Mouse (Mus musculus): ENCODE measurements at regions not wholly inside any gene's neighbourhood (a gene's known extent, or its start where the extent isn't known, plus 50 kb on each side); places are given as distances from the start of the nearest gene placed in this dataset.

DNA sequence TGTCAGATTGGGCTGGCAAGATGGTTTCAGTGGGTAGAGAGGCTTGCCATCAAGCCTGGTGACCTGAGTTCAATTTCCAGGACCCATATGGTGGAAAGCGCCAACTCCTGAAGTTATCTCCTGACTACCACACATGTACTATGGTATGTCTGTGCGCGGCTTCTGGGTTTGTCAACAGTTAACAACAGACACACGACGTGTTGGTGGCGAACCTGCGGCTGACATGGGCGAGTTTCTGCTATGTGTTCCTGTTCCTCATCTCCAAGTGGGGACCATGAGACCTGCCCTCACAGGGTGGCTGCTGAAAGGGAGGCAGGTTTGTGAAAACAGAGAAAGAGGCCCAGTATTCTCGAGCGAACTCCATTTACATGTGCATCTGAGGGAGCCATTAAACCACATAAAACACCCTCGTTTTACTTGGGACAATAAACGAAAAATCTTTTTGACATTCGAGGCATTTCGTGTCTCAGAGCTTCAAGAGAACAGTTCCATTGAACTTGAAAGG, 210.0 kb upstream of the Kazn start:
- no peak overlapping the region for H3K4me3 ChIP-seq
- DNase-seq (ENCODE audit: extremely low spot score, low spot score) = no peak
- WGBS = 83% methylated on average over 14 of the region's 14 CpGs
- no peaks in the 10 kb centered on the region for H3K36me3 ChIP-seq (replicated peaks)
- no peaks in the 10 kb centered on the region for H3K9me3 ChIP-seq
- H3K27me3 ChIP-seq (ENCODE audit: poor library complexity, severe bottlenecking) = peaks cover 10% of the 10 kb centered on the region
- peak overlapping the region; percentile 72 for H3K27ac ChIP-seq
- H3K4me1 ChIP-seq = peaks cover 50% of the 10 kb centered on the region

GRCm38 (mm10) chr4:142447529-142447928, 208.3 kb upstream of the Kazn start:
- peaks cover 1% of the 10 kb centered on the region for H3K27me3 ChIP-seq (ENCODE audit: poor library complexity, severe bottlenecking)
- H3K9me3 ChIP-seq = no peaks in the 10 kb centered on the region
- H3K4me3 ChIP-seq = no peak overlapping the region
- WGBS = 77% methylated on average over 7 of the region's 7 CpGs
- H3K36me3 ChIP-seq (replicated peaks) = no peaks in the 10 kb centered on the region
- DNase-seq (ENCODE audit: extremely low spot score, low spot score) = no peak
- H3K4me1 ChIP-seq = peaks cover 38% of the 10 kb centered on the region
- H3K27ac ChIP-seq = no peak overlapping the region; the same call in 1 of the 2 replicates

DNA sequence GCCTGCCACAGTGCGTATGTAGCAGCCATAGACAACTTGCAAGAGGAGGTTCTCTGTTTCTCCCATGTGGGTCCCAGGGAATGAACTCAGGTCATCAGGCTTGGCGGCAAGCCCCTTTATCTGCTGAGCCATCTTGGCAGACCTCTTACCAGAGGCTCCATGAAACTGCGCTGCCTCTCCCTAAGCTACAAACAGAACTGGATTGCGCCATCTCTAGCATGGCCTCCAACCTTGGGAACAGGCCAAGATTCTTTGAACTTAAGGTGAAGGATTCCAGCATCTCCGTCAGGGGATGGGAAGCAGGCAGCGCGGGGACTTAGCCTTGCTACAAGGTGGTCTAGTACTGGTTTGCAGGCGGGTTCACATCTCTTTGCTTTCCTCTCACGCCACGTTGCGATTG, 201.8 kb upstream of the Kazn start:
- no peaks in the 10 kb centered on the region for H3K36me3 ChIP-seq (replicated peaks)
- no peak overlapping the region for H3K27ac ChIP-seq
- H3K4me3 ChIP-seq = no peak overlapping the region
- no peaks in the 10 kb centered on the region for H3K27me3 ChIP-seq (ENCODE audit: poor library complexity, severe bottlenecking)
- H3K4me1 ChIP-seq = peaks cover 34% of the 10 kb centered on the region
- H3K9me3 ChIP-seq = no peaks in the 10 kb centered on the region
- DNase-seq (ENCODE audit: extremely low spot score, low spot score) = no peak
- 94% methylated on average over 11 of the region's 11 CpGs for WGBS

DNA sequence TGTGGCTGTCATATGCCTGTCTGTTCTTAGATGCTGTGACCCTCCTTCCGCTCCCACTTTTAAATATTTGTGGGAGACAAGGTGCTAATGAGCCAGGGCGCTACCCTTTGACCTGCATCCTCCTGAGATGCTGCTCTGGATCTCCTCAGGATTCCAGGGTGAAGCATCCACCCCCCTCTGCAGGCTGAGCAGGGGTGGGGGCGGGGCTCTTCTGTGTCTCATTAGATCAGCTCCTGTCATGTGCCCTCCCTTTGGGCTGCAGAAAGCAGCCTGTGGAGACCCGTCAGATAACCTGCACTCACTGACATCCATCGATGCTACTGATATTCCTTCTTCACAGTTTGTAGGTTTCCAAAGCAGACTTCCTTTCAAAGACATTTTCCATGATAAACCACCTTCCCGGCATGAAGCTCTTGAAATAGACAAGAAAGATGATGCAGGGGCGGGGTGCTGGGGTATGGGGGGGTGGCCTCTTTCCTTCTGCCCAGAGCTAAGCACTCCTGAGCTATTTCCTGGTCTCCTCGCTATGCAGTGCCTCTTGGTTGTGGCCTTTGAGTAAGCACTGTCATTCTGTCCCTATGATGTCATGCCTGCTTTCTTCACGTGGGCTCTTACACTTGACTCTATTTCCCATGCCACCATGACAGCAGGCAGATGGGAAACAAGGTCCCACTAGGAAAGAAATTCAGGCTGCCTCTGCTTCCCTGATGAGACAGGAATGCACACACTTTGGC, 200.4 kb upstream of the Kazn start:
- WGBS = 54% methylated on average over 9 of the region's 9 CpGs
- H3K9me3 ChIP-seq = no peaks in the 10 kb centered on the region
- DNase-seq (ENCODE audit: extremely low spot score, low spot score) = no peak
- H3K4me1 ChIP-seq = peaks cover 34% of the 10 kb centered on the region
- H3K36me3 ChIP-seq (replicated peaks) = no peaks in the 10 kb centered on the region
- H3K27ac ChIP-seq = no peak overlapping the region
- H3K27me3 ChIP-seq (ENCODE audit: poor library complexity, severe bottlenecking) = peaks cover 14% of the 10 kb centered on the region; the same call in 1 of the 2 replicates
- H3K4me3 ChIP-seq = no peak overlapping the region

DNA sequence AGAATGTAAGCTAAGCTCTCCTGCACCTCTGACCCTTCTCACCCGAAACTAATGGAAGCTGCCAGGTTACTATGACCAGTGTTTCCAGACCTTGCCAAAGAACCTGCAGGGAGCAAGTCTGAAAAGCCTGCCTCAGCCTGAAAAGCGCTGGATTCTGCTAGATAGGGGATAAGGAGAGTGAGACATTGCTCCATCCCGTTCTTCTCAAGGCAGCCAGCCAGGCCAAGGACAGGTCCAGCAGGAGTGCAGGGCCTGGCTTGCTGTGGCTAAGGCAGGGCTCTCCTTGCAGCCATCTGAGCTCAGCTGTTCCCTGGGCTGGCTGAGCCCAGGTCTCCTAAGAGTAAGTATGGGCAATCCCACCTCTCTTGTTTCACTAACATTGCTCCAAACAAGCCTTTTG, 185.4 kb upstream of the Kazn start:
- H3K4me3 ChIP-seq = no peak overlapping the region
- 0 out of 2 replicates have a peak, but pooled peaks cover 4% of the 10 kb centered on the region for H3K36me3 ChIP-seq (replicated peaks)
- peaks cover 22% of the 10 kb centered on the region for H3K4me1 ChIP-seq
- peaks cover 16% of the 10 kb centered on the region for H3K27me3 ChIP-seq (ENCODE audit: poor library complexity, severe bottlenecking)
- 80% methylated on average over 3 of the region's 3 CpGs for WGBS
- no peaks in the 10 kb centered on the region for H3K9me3 ChIP-seq
- DNase-seq (ENCODE audit: extremely low spot score, low spot score) = no peak
- no peak overlapping the region for H3K27ac ChIP-seq

- Histone ChIP-seq H3K4me1 (peaks cover 12% of the 10 kb centered on the region), H3K27ac (no peak overlapping the region), H3K36me3 (replicated peaks) (no peaks in the 10 kb centered on the region), H3K4me3 (no peak overlapping the region), H3K9me3 (no peaks in the 10 kb centered on the region), H3K27me3 (ENCODE audit: poor library complexity, severe bottlenecking) (no peaks in the 10 kb centered on the region)
- 81% methylated on average over 7 of the region's 7 CpGs for WGBS
- no peak for DNase-seq (ENCODE audit: extremely low spot score, low spot score)
Observed at GRCm38 (mm10) chr4:142420427-142420826, 181.2 kb upstream of the Kazn start.

- H3K4me1 ChIP-seq = peaks cover 5% of the 10 kb centered on the region
- H3K27ac ChIP-seq = no peak overlapping the region
- H3K9me3 ChIP-seq = no peaks in the 10 kb centered on the region
- H3K36me3 ChIP-seq (replicated peaks) = no peaks in the 10 kb centered on the region
- DNase-seq (ENCODE audit: extremely low spot score, low spot score) = no peak
- no peaks in the 10 kb centered on the region for H3K27me3 ChIP-seq (ENCODE audit: poor library complexity, severe bottlenecking)
- WGBS = 64% methylated on average over 5 of the region's 5 CpGs
- no peak overlapping the region for H3K4me3 ChIP-seq
Observed at GRCm38 (mm10) chr4:142414874-142415273, 175.7 kb upstream of the Kazn start.

DNA sequence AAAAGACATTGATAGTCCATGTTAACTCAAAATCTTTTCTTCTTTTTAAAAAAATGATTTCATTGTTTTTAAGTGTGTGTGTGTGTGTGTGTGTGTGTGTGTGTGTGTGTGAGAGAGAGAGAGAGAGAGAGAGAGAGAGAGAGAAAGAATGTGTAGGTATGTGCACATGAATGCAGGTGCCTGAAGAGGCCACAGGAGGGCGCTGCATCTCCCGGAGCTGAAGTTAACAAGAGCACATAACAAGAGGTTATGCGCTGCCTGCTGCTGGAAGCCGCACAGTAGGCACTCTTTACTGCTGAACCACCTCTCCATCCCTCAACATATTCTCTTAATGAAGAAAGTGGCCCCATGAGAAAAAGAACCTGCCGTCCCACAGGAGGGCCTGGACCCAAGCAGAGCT, 172.6 kb upstream of the Kazn start:
- Histone ChIP-seq H3K9me3 (no peaks in the 10 kb centered on the region), H3K36me3 (replicated peaks) (no peaks in the 10 kb centered on the region), H3K4me3 (no peak overlapping the region), H3K27ac (no peak overlapping the region), H3K4me1 (peaks cover 15% of the 10 kb centered on the region), H3K27me3 (ENCODE audit: poor library complexity, severe bottlenecking) (no peaks in the 10 kb centered on the region)
- 96% methylated on average over 5 of the region's 5 CpGs for WGBS
- DNase-seq (ENCODE audit: extremely low spot score, low spot score) = no peak

- DNase-seq (ENCODE audit: extremely low spot score, low spot score) = no peak
- Histone ChIP-seq H3K36me3 (replicated peaks) (no peaks in the 10 kb centered on the region), H3K27ac (no peak overlapping the region), H3K27me3 (ENCODE audit: poor library complexity, severe bottlenecking) (no peaks in the 10 kb centered on the region), H3K9me3 (peaks cover under 1% of the 10 kb centered on the region; the same call in 1 of the 2 replicates), H3K4me1 (peaks cover 15% of the 10 kb centered on the region), H3K4me3 (no peak overlapping the region)
- 91% methylated on average over 26 of the region's 26 CpGs for WGBS
Observed at GRCm38 (mm10) chr4:142410596-142411573, 171.7 kb upstream of the Kazn start.

DNA sequence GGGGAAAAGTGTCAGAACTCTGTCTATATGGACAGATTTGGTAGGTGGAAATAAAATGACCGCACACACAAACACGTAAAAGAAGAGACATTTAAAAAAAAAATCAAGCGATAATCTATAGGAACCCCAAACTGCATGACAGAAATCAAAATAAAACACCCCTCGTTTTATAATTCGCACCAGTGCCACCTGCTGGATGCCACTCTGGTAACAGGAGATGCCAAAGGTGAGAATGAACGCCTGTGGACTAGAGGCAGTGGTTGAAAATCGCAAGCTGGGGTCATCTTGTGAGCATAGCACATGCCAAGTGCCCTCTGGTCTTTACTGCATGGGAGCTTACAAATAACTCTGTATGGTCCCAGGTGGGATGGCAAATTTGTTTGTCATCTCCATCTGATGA, 158.7 kb upstream of the Kazn start:
- Histone ChIP-seq H3K27me3 (ENCODE audit: poor library complexity, severe bottlenecking) (no peaks in the 10 kb centered on the region), H3K4me1 (0 out of 2 replicates have a peak, but pooled peaks cover 3% of the 10 kb centered on the region), H3K4me3 (no peak overlapping the region), H3K9me3 (peaks cover 12% of the 10 kb centered on the region; the same call in 1 of the 2 replicates), H3K27ac (no peak overlapping the region), H3K36me3 (replicated peaks) (peaks cover 5% of the 10 kb centered on the region; the same call in 1 of the 2 replicates)
- no peak for DNase-seq (ENCODE audit: extremely low spot score, low spot score)
- WGBS = 72% methylated on average over 7 of the region's 7 CpGs

GRCm38 (mm10) chr4:142392924-142393323, 153.7 kb upstream of the Kazn start:
- 53% methylated on average over 2 of the region's 2 CpGs for WGBS
- H3K9me3 ChIP-seq = peaks cover 4% of the 10 kb centered on the region; the same call in 1 of the 2 replicates
- no peak overlapping the region for H3K4me3 ChIP-seq
- H3K36me3 ChIP-seq (replicated peaks) = peaks cover 5% of the 10 kb centered on the region; the same call in 1 of the 2 replicates
- H3K27ac ChIP-seq = no peak overlapping the region
- peak; percentile 36 for DNase-seq (ENCODE audit: extremely low spot score, low spot score)
- H3K27me3 ChIP-seq (ENCODE audit: poor library complexity, severe bottlenecking) = no peaks in the 10 kb centered on the region
- 0 out of 2 replicates have a peak, but pooled peaks cover 10% of the 10 kb centered on the region for H3K4me1 ChIP-seq

GRCm38 (mm10) chr4:142390531-142391195, 151.5 kb upstream of the Kazn start:
- H3K27ac ChIP-seq = no peak overlapping the region
- H3K4me1 ChIP-seq = 0 out of 2 replicates have a peak, but pooled peaks cover 10% of the 10 kb centered on the region
- peaks cover 4% of the 10 kb centered on the region; the same call in 1 of the 2 replicates for H3K9me3 ChIP-seq
- no peak overlapping the region for H3K4me3 ChIP-seq
- WGBS = 90% methylated on average over 21 of the region's 21 CpGs
- peaks cover 5% of the 10 kb centered on the region; the same call in 1 of the 2 replicates for H3K36me3 ChIP-seq (replicated peaks)
- no peaks in the 10 kb centered on the region for H3K27me3 ChIP-seq (ENCODE audit: poor library complexity, severe bottlenecking)
- DNase-seq (ENCODE audit: extremely low spot score, low spot score) = no peak

Data from forebrain, embryonic 10.5 days (tissue).